Mouse (Mus musculus) small intestine, adult 2 months (tissue): ENCODE measurements around the gene Gm21983. TPM values are rescaled to one million over a fixed set of nuclear protein-coding genes. Genes with fewer than 3 reads are reported as not detected.

Experiments
- H3K27ac ChIP-seq: fragments of 200-500 bp; 2 replicates; pipeline ENCODE4 v1.5.1; 2012; ENCODE audit warnings: low read depth, low read length, control low read depth, inconsistent platforms; ENCODE audit not compliant: insufficient read depth
- H3K27me3 ChIP-seq: fragments of 200-500 bp; 2 replicates; pipeline ENCODE4 v1.6.1; 2012; ENCODE audit warnings: mild to moderate bottlenecking, moderate library complexity, low read length, inconsistent platforms; ENCODE audit not compliant: control insufficient read depth, insufficient read depth
- H3K36me3 ChIP-seq: fragments of 200-500 bp; 2 replicates; pipeline ENCODE4 v1.6.1; 2012; ENCODE audit warnings: mild to moderate bottlenecking, low read length, control low read depth, inconsistent platforms; ENCODE audit not compliant: control insufficient read depth, insufficient read depth
- H3K4me1 ChIP-seq: fragments of 200-500 bp; 2 replicates; pipeline ENCODE4 v1.6.1; 2012; ENCODE audit warnings: low read length, inconsistent platforms, mixed read lengths; ENCODE audit not compliant: control insufficient read depth, insufficient read depth, insufficient read length
- H3K4me3 ChIP-seq: fragments of 200-500 bp; 2 replicates; pipeline ENCODE4 v1.5.1; 2012; ENCODE audit warnings: low read depth, mild to moderate bottlenecking, control low read depth, inconsistent platforms, low read length, moderate library complexity
- CTCF ChIP-seq: fragments of 200-500 bp; IDR thresholded peaks from 2 replicates; pipeline ENCODE4 v1.5.1; 2012; ENCODE audit warnings: low read depth, mild to moderate bottlenecking, control low read depth, inconsistent platforms, low read length, moderate library complexity, mixed read lengths; ENCODE audit not compliant: insufficient replicate concordance, insufficient read length; ENCODE audit errors: extremely low read depth
- POLR2A ChIP-seq: fragments of 200-500 bp; IDR thresholded peaks from 2 replicates; pipeline ENCODE4 v1.6.1; 2012; ENCODE audit warnings: low read depth, mild to moderate bottlenecking, control low read depth, inconsistent platforms, low read length, moderate library complexity
- WGBS: fragments of 180-500 bp; shearing (Covaris S2); methylation state at CpG from one replicate; pipeline ENCODE4 v1.1.7; 2018; 5-methylcytosine and 5-hydroxymethylcytosine counted together
- polyA plus RNA-seq: library from polyadenylated mRNA; depleted of rRNA; stranded (reverse); fragments of >200 nt; gene quantifications from 2 replicates; pipeline ENCODE4 v1.2.3, GENCODE M21; 2012; rRNA removed

Gene Gm21983
- polyA plus RNA-seq, 1 experiment: 0.23 TPM

- Histone ChIP-seq H3K4me1 (peaks cover 4% of the 10 kb centered on the region), H3K27ac (no peak overlapping the region), H3K27me3 (no peaks in the 10 kb centered on the region), H3K4me3 (no peak overlapping the region), H3K36me3 (no peaks in the 10 kb centered on the region)
- TF ChIP-seq POLR2A (no peak), CTCF (peak; percentile 22; the same call in 1 of the 2 replicates)
- 62% methylated on average over 2 of the region's 2 CpGs for WGBS
Observed at GRCm38 (mm10) chr7:27131387-27131786, 49.5 kb downstream of the Gm21983 start.

- Histone ChIP-seq H3K27ac (no peak overlapping the region), H3K4me3 (no peak overlapping the region), H3K36me3 (no peaks in the 10 kb centered on the region), H3K4me1 (peaks cover 4% of the 10 kb centered on the region), H3K27me3 (no peaks in the 10 kb centered on the region)
- WGBS: 85% methylated on average over 22 of the region's 22 CpGs
- no peak for TF ChIP-seq POLR2A
- no peak for TF ChIP-seq CTCF
Observed at GRCm38 (mm10) chr7:27130521-27131370, 50.1 kb downstream of the Gm21983 start.

GRCm38 (mm10) chr7:27129811-27130210, 51.1 kb downstream of the Gm21983 start:
- no peaks in the 10 kb centered on the region for H3K36me3 ChIP-seq
- TF ChIP-seq POLR2A (no peak), CTCF (no peak)
- no peak overlapping the region for H3K4me3 ChIP-seq
- no peaks in the 10 kb centered on the region for H3K27me3 ChIP-seq
- H3K27ac ChIP-seq: no peak overlapping the region
- H3K4me1 ChIP-seq: peaks cover 4% of the 10 kb centered on the region
- 76% methylated on average over 12 of the region's 12 CpGs for WGBS

GRCm38 (mm10) chr7:27128946-27129345, 51.9 kb downstream of the Gm21983 start:
- no peak overlapping the region for H3K4me3 ChIP-seq
- TF ChIP-seq CTCF (no peak), POLR2A (no peak)
- peaks cover 4% of the 10 kb centered on the region for H3K4me1 ChIP-seq
- H3K36me3 ChIP-seq: no peaks in the 10 kb centered on the region
- 66% methylated on average over 13 of the region's 13 CpGs for WGBS
- H3K27me3 ChIP-seq: no peaks in the 10 kb centered on the region
- no peak overlapping the region for H3K27ac ChIP-seq

- Histone ChIP-seq H3K27me3 (no peaks in the 10 kb centered on the region), H3K4me3 (no peak overlapping the region), H3K36me3 (no peaks in the 10 kb centered on the region), H3K4me1 (peaks cover 4% of the 10 kb centered on the region), H3K27ac (no peak overlapping the region)
- TF ChIP-seq POLR2A (no peak), CTCF (peak; percentile 44; the same call in 1 of the 2 replicates)
- 33% methylated on average over 3 of the region's 3 CpGs for WGBS
Observed at GRCm38 (mm10) chr7:27128162-27128561, 52.7 kb downstream of the Gm21983 start.

GRCm38 (mm10) chr7:27124969-27125368, 55.9 kb downstream of the Gm21983 start:
- H3K27me3 ChIP-seq: no peaks in the 10 kb centered on the region
- H3K36me3 ChIP-seq: no peaks in the 10 kb centered on the region
- no peaks in the 10 kb centered on the region for H3K4me1 ChIP-seq
- no peak for TF ChIP-seq POLR2A
- no peak for TF ChIP-seq CTCF
- no peak overlapping the region for H3K4me3 ChIP-seq
- WGBS: 84% methylated on average over 4 of the region's 4 CpGs
- no peak overlapping the region for H3K27ac ChIP-seq

- TF ChIP-seq CTCF (no peak), POLR2A (no peak)
- Histone ChIP-seq H3K4me1 (no peaks in the 10 kb centered on the region; the same call in 1 of the 2 replicates), H3K27ac (no peak overlapping the region), H3K27me3 (no peaks in the 10 kb centered on the region), H3K36me3 (no peaks in the 10 kb centered on the region), H3K4me3 (no peak overlapping the region)
- WGBS: 58% methylated on average over 5 of the region's 5 CpGs
Observed at GRCm38 (mm10) chr7:27124305-27124832, 56.5 kb downstream of the Gm21983 start.

GRCm38 (mm10) chr7:27119676-27120075, 61.2 kb downstream of the Gm21983 start, which contains the start of gene Cyp2f2:
Gene Cyp2f2, plus strand, starts transcription at chr7:27119909.
- Histone ChIP-seq H3K27ac (no peak within 1 kb of the TSS), H3K36me3 (no peaks in the 10 kb centered on the region), H3K4me3 (no peak within 1 kb of the TSS), H3K27me3 (no peaks in the 10 kb centered on the region), H3K4me1 (no peaks in the 10 kb centered on the region; the same call in 1 of the 2 replicates)
- TF ChIP-seq CTCF: no peak
- no peak for TF ChIP-seq POLR2A

Other genes starting within 250 kb of the Gm21983 start
- not detected in 2 replicates for gene Cyp2a22, start 241.7 kb downstream of the Gm21983 start, polyA plus RNA-seq
- 0.11 TPM in 1 of 2 replicates, not detected in the other for gene Cyp2a12, start 152.0 kb downstream of the Gm21983 start, polyA plus RNA-seq
- 0.24 and 0.30 TPM in 2 replicates for gene Cyp2f2, start 61.2 kb downstream of the Gm21983 start, polyA plus RNA-seq
- not detected in 2 replicates for gene Cyp2t4, start 27.4 kb downstream of the Gm21983 start, polyA plus RNA-seq
- gene Egln2, start 14.3 kb downstream of the Gm21983 start, polyA plus RNA-seq: 64.8 and 129 TPM in 2 replicates
- gene Rab4b, start 2.2 kb downstream of the Gm21983 start, polyA plus RNA-seq: 42.9 and 77.3 TPM in 2 replicates
- gene Mia, start 71 bp upstream of the Gm21983 start, polyA plus RNA-seq: 9.6 TPM in 1 of 2 replicates, not detected in the other
- 6.4 and 9.5 TPM in 2 replicates for gene BC024978, start 14.7 kb upstream of the Gm21983 start, polyA plus RNA-seq
- 73.2 and 138 TPM in 2 replicates for gene Snrpa, start 15.2 kb upstream of the Gm21983 start, polyA plus RNA-seq
- gene Itpkc, start 47.6 kb upstream of the Gm21983 start, polyA plus RNA-seq: 15.3 and 44.6 TPM in 2 replicates
- 34.7 and 60.7 TPM in 2 replicates for gene Coq8b, start 51.9 kb upstream of the Gm21983 start, polyA plus RNA-seq
- gene Numbl, start 77.3 kb upstream of the Gm21983 start, polyA plus RNA-seq: 8.3 and 9.0 TPM in 2 replicates
- 136 and 163 TPM in 2 replicates for gene Ltbp4, start 156.6 kb upstream of the Gm21983 start, polyA plus RNA-seq
- gene Shkbp1, start 174.9 kb upstream of the Gm21983 start, polyA plus RNA-seq: 62.1 and 115 TPM in 2 replicates
- gene Gm20479, start 176.3 kb upstream of the Gm21983 start, polyA plus RNA-seq: not detected in 2 replicates